Mouse (Mus musculus): ENCODE measurements around the gene Gse1.

Gene Gse1

DNA sequence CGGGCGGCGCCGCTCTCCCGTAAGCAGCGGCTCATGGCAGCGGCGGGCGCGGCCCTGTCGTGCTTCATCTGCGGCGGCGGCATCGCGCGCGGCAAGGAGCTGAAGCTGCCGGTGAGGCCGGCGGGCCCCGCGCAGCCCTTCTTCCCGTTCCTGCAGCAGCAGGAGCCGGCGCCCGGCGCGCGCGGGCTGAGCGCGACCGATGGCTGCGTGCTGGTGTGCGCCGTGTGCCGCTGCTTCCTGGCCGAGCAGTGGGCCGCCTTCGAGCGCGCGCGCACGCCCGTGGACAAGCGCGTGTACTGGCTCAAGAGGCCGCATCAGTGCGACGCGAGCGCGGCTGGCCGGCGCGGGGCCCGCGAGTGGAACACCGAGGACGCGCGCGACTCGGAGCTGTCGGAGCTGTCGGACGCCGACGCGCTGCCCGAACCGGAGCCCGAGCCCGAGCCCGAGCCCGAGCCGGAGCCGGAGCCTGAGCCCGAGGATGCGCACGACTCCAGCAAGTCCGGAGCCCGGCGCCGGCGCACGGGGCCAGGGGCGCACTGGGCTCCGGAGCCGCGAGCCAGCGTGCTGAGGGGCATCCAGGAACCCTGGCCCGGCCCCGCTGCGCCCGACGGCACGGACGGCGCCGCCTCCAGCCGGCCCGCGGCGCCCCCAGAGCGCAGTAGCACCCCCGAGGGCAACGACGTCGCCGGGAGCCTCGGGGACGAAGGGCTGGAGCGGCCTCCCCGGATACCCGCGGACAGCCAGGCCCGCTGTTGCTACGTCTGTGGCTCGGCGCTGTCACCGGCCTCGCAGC lies 721 bp downstream of the Gse1 start:
- TF ChIP-seq CTCF (conservative IDR thresholded peaks at IDR 0.05; ENCODE audit: low read length) (no peak), POU5F1 (IDR thresholded peaks at IDR 0.05; ENCODE audit: borderline replicate concordance, low read length) (no peak), NANOG (IDR thresholded peaks at IDR 0.05; ENCODE audit: borderline replicate concordance, low read length) (no peak)
- Histone ChIP-seq H3K36me3 (ENCODE audit: insufficient read depth, low read length) (peaks cover 12% of the 10 kb centered on the region; the same call in 1 of the 2 replicates), H3K9me3 (ENCODE audit: low read length) (no peaks in the 10 kb centered on the region), H3K4me3 (replicated peaks; ENCODE audit: low read length) (peak overlapping the region; percentile 83), H3K27me3 (ENCODE audit: insufficient read depth, low read length) (peaks cover 66% of the 10 kb centered on the region), H3K4me1 (replicated peaks; ENCODE audit: low read depth, low read length) (peaks cover 52% of the 10 kb centered on the region)

DNA sequence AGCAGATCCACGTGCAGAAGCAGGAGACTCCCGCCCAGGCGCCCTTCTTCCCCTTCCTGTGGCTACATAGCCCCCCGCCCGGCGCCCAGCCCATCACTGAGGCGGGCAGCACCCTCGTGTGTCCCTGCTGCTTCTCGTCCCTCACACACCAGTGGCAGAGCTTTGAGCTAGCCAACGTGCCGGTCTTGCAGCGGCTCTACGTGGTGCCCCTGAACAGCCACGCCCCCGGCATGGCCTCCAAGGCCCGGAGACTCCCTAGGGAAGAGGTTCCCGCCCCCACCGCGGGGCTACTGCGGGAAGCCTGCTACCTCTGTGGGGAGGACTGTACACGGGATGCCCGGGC lies 1.3 kb downstream of the Gse1 start:
- TF ChIP-seq NANOG (IDR thresholded peaks at IDR 0.05; ENCODE audit: borderline replicate concordance, low read length) (no peak), CTCF (conservative IDR thresholded peaks at IDR 0.05; ENCODE audit: low read length) (no peak), POU5F1 (IDR thresholded peaks at IDR 0.05; ENCODE audit: borderline replicate concordance, low read length) (no peak)
- Histone ChIP-seq H3K27me3 (ENCODE audit: insufficient read depth, low read length) (peaks cover 66% of the 10 kb centered on the region), H3K4me3 (replicated peaks; ENCODE audit: low read length) (peak overlapping the region; percentile 83), H3K9me3 (ENCODE audit: low read length) (no peaks in the 10 kb centered on the region), H3K36me3 (ENCODE audit: insufficient read depth, low read length) (peaks cover 12% of the 10 kb centered on the region; the same call in 1 of the 2 replicates), H3K4me1 (replicated peaks; ENCODE audit: low read depth, low read length) (peaks cover 54% of the 10 kb centered on the region)

DNA sequence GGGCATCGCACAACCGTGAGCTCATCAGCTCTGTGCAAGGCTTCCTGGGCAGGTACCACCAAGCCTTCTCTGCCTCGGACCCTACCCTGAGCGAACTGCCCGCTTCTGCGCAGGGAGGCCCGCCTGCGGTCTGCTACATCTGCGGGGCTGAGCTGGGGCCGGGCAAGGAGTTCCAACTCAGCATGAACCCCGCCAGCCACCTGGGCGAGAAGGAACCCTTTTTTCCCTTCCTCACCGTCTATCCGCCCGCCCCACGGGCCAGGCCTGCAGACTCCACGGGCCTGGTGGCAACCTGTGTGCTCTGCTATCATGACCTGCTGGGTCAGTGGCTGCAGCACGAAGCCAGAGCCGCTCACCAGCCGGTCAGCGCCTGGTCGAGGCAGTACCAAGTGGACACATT lies 1.8 kb downstream of the Gse1 start:
- no peak for TF ChIP-seq POU5F1 (IDR thresholded peaks at IDR 0.05; ENCODE audit: borderline replicate concordance, low read length)
- no peak for TF ChIP-seq NANOG (IDR thresholded peaks at IDR 0.05; ENCODE audit: borderline replicate concordance, low read length)
- TF ChIP-seq CTCF (conservative IDR thresholded peaks at IDR 0.05; ENCODE audit: low read length) = no peak
- peaks cover 55% of the 10 kb centered on the region for H3K4me1 ChIP-seq (replicated peaks; ENCODE audit: low read depth, low read length)
- H3K4me3 ChIP-seq (replicated peaks; ENCODE audit: low read length) = peak overlapping the region; percentile 83
- peaks cover 12% of the 10 kb centered on the region; the same call in 1 of the 2 replicates for H3K36me3 ChIP-seq (ENCODE audit: insufficient read depth, low read length)
- no peaks in the 10 kb centered on the region for H3K9me3 ChIP-seq (ENCODE audit: low read length)
- H3K27me3 ChIP-seq (ENCODE audit: insufficient read depth, low read length) = peaks cover 66% of the 10 kb centered on the region

DNA sequence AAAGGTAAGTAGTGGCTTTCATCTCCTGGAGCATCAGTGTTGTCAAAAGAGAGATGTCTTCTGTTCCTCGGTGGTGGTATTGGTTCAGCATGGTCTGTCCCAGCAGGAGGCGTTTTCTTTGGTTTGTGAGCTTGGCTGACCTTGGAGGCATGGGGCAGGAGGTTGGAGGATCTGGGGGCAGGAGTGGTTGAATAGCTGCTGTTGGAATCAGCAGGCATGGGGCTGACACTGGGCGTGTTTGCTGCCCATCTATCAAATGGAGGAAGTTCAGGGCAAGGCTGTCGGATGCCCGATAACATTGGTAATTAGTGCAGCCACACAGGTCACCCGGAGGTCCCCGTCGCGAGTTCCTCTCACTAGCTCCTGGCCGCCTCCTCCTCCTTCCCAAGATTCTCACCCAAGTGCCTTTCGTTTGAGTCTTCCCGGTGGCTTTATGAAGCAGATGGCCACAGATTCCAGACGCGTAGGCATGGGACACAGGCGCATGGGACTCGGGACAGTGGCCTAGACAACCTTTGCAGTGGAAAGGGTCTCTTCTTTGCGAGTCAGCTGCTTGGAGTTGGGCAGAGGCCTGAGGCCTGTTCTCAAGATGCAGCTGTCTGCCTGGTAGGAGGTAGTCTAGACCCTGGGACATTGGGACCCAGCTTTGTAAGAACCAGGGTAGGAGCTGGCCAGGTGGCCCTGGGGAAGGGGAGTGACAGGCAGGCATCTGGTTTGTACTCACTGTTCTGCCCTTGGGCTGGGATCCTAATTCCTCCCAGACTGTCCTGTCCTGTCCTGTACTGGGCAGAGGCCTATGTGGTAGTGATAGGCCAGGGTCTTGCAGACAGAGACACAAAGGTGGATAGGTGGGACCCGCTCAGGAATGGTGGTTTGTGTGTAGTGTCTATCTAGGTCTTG lies 2.7 kb downstream of the Gse1 start:
- H3K36me3 ChIP-seq (ENCODE audit: insufficient read depth, low read length) = peaks cover 15% of the 10 kb centered on the region; the same call in 1 of the 2 replicates
- no peaks in the 10 kb centered on the region for H3K9me3 ChIP-seq (ENCODE audit: low read length)
- TF ChIP-seq NANOG (IDR thresholded peaks at IDR 0.05; ENCODE audit: borderline replicate concordance, low read length) (no peak), POU5F1 (IDR thresholded peaks at IDR 0.05; ENCODE audit: borderline replicate concordance, low read length) (no peak), CTCF (conservative IDR thresholded peaks at IDR 0.05; ENCODE audit: low read length) (no peak)
- peaks cover 66% of the 10 kb centered on the region for H3K27me3 ChIP-seq (ENCODE audit: insufficient read depth, low read length)
- H3K4me3 ChIP-seq (replicated peaks; ENCODE audit: low read length) = peak overlapping the region; percentile 83; the same call in 1 of the 2 replicates
- peaks cover 48% of the 10 kb centered on the region for H3K4me1 ChIP-seq (replicated peaks; ENCODE audit: low read depth, low read length)

DNA sequence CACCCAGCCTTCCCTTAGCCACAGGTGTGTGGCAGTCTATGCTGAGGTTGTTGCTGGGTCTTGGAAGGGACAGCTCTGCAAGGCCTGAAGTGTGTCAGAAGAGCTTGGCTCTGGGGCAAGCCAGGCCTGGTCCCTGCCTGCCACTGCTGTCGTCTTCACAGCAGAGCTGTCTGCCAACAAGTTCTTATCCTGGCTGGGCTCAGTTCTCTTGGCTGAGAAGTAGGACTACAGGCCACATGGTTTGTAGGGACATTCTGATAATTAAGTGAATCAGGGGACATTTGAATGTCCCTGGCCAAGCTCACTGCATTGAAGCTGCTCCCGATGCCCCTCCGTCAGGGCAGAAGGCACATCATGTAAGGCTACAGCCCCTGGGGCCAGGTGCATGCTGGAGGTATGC lies 3.6 kb downstream of the Gse1 start:
- H3K27me3 ChIP-seq (ENCODE audit: insufficient read depth, low read length) = peaks cover 58% of the 10 kb centered on the region
- H3K4me1 ChIP-seq (replicated peaks; ENCODE audit: low read depth, low read length) = peaks cover 45% of the 10 kb centered on the region
- H3K9me3 ChIP-seq (ENCODE audit: low read length) = no peaks in the 10 kb centered on the region
- peaks cover 15% of the 10 kb centered on the region; the same call in 1 of the 2 replicates for H3K36me3 ChIP-seq (ENCODE audit: insufficient read depth, low read length)
- TF ChIP-seq POU5F1 (IDR thresholded peaks at IDR 0.05; ENCODE audit: borderline replicate concordance, low read length) (no peak), CTCF (conservative IDR thresholded peaks at IDR 0.05; ENCODE audit: low read length) (no peak), NANOG (IDR thresholded peaks at IDR 0.05; ENCODE audit: borderline replicate concordance, low read length) (no peak)
- H3K4me3 ChIP-seq (replicated peaks; ENCODE audit: low read length) = no peak overlapping the region

DNA sequence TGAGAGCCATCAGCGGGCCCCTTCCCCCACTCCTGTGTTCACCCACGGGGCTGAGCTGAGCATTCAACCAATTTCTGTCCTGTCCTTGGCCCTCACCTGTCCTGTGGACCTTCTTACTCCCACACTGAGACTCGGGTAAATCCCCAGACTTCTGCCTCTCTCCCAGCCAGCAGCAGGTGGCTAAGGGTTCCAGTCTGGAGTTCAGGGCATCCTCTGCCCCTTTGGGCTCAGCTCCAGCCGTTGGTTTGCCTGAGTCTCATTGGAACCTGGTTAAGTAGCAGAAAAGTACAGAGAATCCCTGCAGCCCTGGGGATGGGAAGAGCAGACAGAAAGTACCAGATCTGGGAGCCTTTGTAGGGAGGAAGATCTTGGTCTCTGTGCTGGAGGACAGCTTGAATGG lies 4.1 kb downstream of the Gse1 start:
- peaks cover 15% of the 10 kb centered on the region; the same call in 1 of the 2 replicates for H3K36me3 ChIP-seq (ENCODE audit: insufficient read depth, low read length)
- H3K27me3 ChIP-seq (ENCODE audit: insufficient read depth, low read length) = peaks cover 53% of the 10 kb centered on the region
- TF ChIP-seq CTCF (conservative IDR thresholded peaks at IDR 0.05; ENCODE audit: low read length) (no peak), NANOG (IDR thresholded peaks at IDR 0.05; ENCODE audit: borderline replicate concordance, low read length) (no peak), POU5F1 (IDR thresholded peaks at IDR 0.05; ENCODE audit: borderline replicate concordance, low read length) (no peak)
- peaks cover 44% of the 10 kb centered on the region for H3K4me1 ChIP-seq (replicated peaks; ENCODE audit: low read depth, low read length)
- H3K9me3 ChIP-seq (ENCODE audit: low read length) = no peaks in the 10 kb centered on the region
- H3K4me3 ChIP-seq (replicated peaks; ENCODE audit: low read length) = no peak overlapping the region

DNA sequence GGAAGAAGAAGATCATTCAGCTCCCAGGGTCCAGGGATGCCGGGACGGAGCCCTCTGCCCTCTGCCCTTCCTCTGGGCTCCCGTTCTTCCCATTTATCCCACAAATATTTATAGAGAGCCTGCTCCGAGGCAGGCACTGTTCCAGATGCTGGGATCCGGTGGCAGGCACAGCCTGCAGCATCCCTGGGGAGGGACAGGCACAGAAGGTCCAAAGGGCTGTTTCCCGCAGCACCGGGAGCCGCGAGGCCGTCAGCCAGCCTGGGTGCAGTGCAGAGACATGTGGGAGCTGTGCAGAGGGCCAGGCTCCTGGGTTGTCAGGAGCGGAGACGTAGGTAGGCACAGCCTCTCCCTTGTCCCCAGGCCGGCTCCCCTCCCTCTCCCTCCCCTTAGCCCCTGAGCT lies 4.7 kb downstream of the Gse1 start:
- Histone ChIP-seq H3K4me3 (replicated peaks; ENCODE audit: low read length) (no peak overlapping the region), H3K27me3 (ENCODE audit: insufficient read depth, low read length) (peaks cover 50% of the 10 kb centered on the region), H3K36me3 (ENCODE audit: insufficient read depth, low read length) (peaks cover 15% of the 10 kb centered on the region; the same call in 1 of the 2 replicates), H3K9me3 (ENCODE audit: low read length) (peaks cover under 1% of the 10 kb centered on the region; the same call in 1 of the 2 replicates), H3K4me1 (replicated peaks; ENCODE audit: low read depth, low read length) (peaks cover 40% of the 10 kb centered on the region)
- TF ChIP-seq NANOG (IDR thresholded peaks at IDR 0.05; ENCODE audit: borderline replicate concordance, low read length) (no peak), CTCF (conservative IDR thresholded peaks at IDR 0.05; ENCODE audit: low read length) (no peak), POU5F1 (IDR thresholded peaks at IDR 0.05; ENCODE audit: borderline replicate concordance, low read length) (no peak)

DNA sequence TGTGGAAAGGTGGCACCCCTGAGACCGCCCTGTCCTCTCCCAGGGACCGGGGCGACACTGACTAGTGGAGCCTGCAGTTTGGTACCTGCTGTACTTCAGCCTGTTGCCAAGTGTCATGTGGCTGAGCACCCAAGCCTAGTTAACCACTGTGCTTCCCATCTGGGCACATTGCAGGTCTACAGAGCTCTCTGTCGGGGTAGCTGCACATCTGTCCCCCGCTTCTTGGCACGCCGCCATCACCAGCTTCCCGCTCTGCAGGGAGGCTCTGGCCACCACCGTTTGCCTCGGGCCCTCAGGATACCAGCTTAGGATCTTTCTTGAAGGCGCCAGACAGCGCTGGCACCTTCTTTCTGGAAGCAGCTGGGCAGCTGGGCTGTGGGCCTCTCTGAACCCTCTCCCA lies 6.2 kb downstream of the Gse1 start:
- Histone ChIP-seq H3K4me1 (replicated peaks; ENCODE audit: low read depth, low read length) (peaks cover 38% of the 10 kb centered on the region), H3K9me3 (ENCODE audit: low read length) (peaks cover 7% of the 10 kb centered on the region; the same call in 1 of the 2 replicates)
- TF ChIP-seq CTCF (conservative IDR thresholded peaks at IDR 0.05; ENCODE audit: low read length) (no peak), POU5F1 (IDR thresholded peaks at IDR 0.05; ENCODE audit: borderline replicate concordance, low read length) (no peak), NANOG (IDR thresholded peaks at IDR 0.05; ENCODE audit: borderline replicate concordance, low read length) (no peak)

More for the DNA sequence above, 6.2 kb downstream of the Gse1 start:
- Histone ChIP-seq H3K36me3 (ENCODE audit: insufficient read depth, low read length) (peaks cover 18% of the 10 kb centered on the region; the same call in 1 of the 2 replicates), H3K27me3 (ENCODE audit: insufficient read depth, low read length) (peaks cover 43% of the 10 kb centered on the region), H3K4me3 (replicated peaks; ENCODE audit: low read length) (0 out of 2 replicates have a peak overlapping the region, but pooled peaks have one; percentile 20)

Measured in E14TG2a.4 (cell line).